Mouse (Mus musculus) layer of hippocampus, postnatal 25 days (tissue): ENCODE results near the gene Ak9. TPM values are rescaled to one million over a fixed set of nuclear protein-coding genes. Genes with fewer than 3 reads are reported as not detected.

Source experiments
- DNase-seq, 2 experiments: peaks; one replicate each; pipeline ENCODE4 v3.0.0; 2022; ENCODE audit warnings: mixed read lengths in 2 of 2, low spot score in 1 of 2; ENCODE audit errors: extremely low spot score in 1 of 2
- total RNA-seq, 2 experiments: library from RNA; stranded (reverse); gene quantifications; 2 replicates each; pipeline ENCODE4 v1.2.3; 2021

The Ak9 gene
- total RNA-seq, 2 experiments from 2014 or later: 0.17 to 0.23 TPM

DNA sequence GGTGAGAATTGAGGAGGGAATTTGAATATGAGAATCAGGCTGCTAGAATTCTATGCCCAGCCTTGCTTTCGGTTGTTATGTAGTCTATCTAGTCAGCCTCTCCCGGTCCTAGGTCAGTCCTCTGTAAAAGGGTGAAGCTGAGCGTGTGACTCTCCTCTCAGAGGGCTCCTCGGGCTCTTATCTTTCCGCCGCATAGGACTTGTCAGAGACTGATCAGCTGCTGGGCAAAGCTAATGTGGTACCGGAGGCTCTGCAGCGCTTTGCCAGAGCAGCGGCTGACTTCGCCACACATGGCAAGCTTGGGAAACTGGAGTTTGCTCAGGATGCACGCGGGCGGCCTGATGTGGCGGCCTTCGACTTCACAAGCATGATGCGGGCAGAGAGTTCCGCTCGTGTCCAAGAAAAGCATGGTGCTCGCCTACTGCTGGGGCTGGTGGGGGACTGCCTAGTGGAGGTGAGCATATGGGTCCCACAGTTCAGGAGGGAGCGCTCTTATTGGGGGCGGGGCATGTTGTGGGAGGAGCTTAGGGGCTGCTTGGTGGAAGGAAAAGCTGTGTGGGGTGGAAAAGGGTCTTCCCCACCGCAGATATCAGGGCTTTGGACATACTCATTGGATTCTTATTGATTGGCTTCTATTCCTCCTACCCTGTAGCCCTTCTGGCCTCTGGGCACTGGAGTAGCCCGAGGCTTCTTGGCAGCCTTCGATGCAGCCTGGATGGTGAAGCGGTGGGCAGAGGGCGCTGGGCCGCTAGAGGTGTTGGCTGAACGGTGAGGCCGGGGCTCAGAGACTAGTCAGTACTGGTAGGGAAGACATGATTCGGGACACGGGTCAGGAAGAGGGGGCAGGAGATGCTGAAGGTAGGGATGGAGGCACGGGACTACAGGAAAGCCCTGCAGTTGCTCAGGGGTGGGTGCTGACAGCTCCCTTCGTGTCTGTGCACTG, 177.4 kb downstream of the Ak9 start:
- DNase-seq: no peak

DNA sequence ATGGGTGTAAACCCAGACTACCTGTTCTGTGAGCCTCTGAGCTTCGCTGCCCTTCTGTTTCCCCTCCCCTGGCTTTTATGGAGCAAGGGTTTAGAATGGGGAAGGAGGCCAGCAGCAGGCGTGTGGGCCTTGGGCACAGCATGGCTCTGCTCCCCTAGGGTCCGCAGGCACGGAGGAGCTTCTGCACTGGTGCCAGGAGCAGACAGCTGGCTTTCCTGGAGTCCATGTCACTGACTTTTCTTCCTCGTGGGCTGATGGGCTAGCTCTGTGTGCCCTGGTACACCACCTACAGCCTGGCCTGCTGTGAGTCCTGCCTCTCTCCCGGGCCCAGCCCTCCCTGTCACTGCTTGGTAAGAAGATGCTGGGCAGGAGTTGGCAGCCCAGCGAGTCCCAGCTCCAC, 178.7 kb downstream of the Ak9 start:
- no peak for DNase-seq

Other genes with a start within 250 kb of the Ak9 start
- 1 to 10 TPM; 1.4 to 1.6 TPM for gene Gpr6, start 231.7 kb upstream of the Ak9 start, total RNA-seq
- gene Fig4, start 720 bp upstream of the Ak9 start, total RNA-seq: 10 to 100 TPM; 34.2 to 35.5 TPM
- gene Zbtb24, start 146.4 kb downstream of the Ak9 start, total RNA-seq: 10 to 100 TPM; 17.1 to 24.3 TPM
- gene Mical1, start 172.3 kb downstream of the Ak9 start, total RNA-seq: 10 to 100 TPM; 15.7 to 18.8 TPM
- gene Smpd2, start 186.4 kb downstream of the Ak9 start, total RNA-seq: 10 to 100 TPM; 25.9 to 27.6 TPM
- 1 to 10 TPM; 5.8 to 8.0 TPM for gene Ppil6, start 186.5 kb downstream of the Ak9 start, total RNA-seq
- 10 to 100 TPM; 55.8 to 58.1 TPM for gene Cd164, start 215.4 kb downstream of the Ak9 start, total RNA-seq